Mouse (Mus musculus): Measurements from ENCODE around the gene Plet1.

- TF ChIP-seq CTCF (IDR thresholded peaks at IDR 0.05; ENCODE audit: low read depth) (no peak), EP300 (IDR thresholded peaks at IDR 0.05; ENCODE audit: low read depth) (no peak)
These were observed 45.3 kb upstream of the Plet1 start for GRCm38 (mm10) chr9:50449048-50449447.
